Mouse (Mus musculus): ENCODE results near the gene Olfr38. TPM values are rescaled to one million over a fixed set of nuclear protein-coding genes. Genes with fewer than 3 reads are reported as not detected.

Gene Olfr38
- 0.06 TPM in 1 of 2 replicates, not detected in the other for polyA plus RNA-seq (2012; ENCODE audit: low replicate concordance)

DNA sequence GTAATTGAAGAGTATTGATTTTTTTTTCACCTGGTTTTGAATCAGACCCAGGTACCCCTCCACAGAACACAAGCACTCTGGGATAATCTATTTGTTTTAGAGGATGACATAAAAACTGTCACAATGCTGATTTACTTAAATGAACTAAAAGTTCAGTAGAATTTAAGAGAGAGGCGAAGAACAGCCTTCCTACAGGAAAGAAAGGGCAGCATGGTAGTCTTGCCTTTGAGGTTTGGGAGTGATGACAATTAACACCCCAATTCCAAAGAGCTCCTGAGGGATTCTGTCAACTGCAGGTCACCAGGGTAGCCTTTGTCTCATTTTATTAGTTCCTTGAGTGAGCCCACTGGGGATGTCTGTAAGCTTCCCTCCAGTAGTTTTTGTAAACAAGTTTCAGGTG lies at the start of gene Olfr38:
Gene Olfr38 (plus strand): TSS at position 301 of the 400 bp plus-strand sequence.

DNA sequence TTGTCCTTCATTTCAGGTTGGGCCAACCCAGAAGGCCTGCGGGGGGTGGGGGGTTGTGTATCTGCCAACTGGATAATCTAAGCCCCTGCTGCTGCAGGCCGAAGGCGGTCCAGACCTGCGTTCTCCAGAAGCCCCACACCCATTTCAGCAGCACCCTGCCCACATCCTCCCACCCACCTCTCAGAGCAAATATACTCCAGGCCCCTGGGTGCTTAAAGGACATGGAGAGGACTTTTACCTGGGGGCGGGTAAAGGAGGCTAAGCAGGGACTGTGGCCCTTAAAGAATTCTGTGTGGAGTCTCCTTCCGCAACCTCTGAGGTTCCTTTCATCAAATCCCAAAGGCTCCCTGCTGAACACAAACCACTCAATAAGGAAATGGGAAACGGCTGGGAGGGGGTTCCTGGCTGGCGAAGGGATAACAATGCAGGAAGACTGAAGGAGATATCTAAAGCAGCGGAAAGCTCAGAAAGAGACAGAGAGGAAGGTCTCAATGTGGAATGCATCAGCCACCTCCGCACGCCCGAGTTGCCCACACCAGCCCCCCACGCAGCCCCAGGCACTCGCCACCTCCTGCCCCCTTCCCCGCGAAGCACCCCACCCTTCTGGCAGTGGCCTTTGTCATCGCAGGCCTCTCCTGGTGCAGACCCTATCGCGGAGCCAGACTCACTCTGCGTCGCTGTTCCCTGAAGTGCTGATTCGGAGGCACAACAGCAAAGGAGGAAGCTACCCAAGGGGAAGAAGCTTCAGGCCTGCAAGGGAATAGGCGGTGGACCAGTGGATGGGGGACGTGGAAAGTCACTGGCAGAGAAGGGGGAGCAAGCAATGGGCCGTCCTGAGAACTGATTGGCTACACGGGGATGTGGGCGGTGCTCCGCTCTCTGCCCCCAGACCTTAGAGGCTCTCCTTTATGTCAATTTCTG lies 46.7 kb upstream of the Olfr38 start, which contains the start of gene Tcaf1:
Gene Tcaf1 (minus strand): TSS at position 798 of the 921 bp plus-strand sequence.

DNA sequence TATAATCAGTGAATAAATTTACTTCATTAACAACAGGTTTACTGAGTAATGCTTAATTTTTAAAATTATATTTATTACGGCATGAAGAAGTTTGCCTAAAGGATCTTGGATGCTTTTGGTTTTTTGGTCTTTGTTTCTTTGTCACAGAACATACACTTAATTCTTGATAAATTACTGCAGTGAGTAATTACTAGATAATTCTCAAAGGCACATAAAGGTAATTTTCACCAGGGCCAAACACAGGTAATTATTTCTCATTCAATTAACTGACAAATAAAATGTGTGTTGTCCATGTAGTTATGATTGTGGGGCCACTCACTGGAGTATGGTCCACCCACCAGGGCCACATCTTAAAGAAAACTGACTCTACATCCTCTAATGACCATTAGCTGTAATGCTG lies 17.1 kb upstream of the Olfr38 start, which contains the start of gene Olfr453:
Gene Olfr453 (plus strand): TSS at position 301 of the 400 bp plus-strand sequence.

DNA sequence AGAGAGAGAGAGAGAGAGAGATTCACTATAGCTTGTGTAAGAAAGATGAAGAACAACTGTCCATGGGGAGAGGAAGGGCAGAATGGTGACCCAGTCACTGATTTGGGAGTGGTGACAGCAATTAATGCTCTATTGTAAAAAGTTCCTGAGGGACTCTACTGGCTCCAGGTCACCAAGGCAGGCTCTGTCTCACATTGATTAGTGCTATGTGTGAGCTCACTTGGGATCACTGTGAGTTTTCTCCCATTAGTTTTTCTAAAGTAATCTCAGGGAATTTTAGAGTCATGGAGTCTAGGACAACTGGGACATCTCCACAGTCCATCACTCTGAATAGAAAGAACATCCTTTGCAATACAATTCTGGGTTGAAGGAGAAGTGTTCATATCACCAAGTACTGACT lies 28.6 kb downstream of the Olfr38 start, which contains the start of gene Olfr452:
Gene Olfr452 (plus strand): TSS at position 301 of the 400 bp plus-strand sequence.

DNA sequence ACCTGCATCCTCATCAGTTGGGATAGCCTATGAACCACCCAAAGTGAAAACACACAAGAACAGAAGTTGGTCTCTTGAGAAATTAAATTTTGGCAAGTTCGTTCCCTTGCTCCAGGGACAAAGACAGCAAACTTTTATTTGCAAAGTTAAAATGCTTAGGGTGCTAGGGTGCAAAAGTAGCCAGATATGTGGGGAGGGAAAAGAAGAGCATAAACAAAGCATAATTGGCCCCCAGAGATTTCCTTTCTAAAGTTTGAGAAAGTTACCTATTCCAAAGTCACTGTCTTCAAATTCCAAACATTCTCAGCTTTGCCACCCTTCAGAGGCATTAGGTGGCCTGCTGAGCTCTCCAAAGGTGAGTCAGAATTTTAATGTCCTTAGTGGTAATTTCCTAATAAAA lies 55.4 kb downstream of the Olfr38 start, which contains the start of gene Olfr450:
Gene Olfr450 (plus strand): TSS at position 301 of the 400 bp plus-strand sequence.

Other genes with a start within 250 kb of the Olfr38 start
- not detected in 2 replicates for gene Olfr455, start 208.8 kb upstream of the Olfr38 start, polyA plus RNA-seq (2012; ENCODE audit: low replicate concordance)
- not detected in 2 replicates for gene Tcaf3, start 158.7 kb upstream of the Olfr38 start, polyA plus RNA-seq (2012; ENCODE audit: low replicate concordance)
- not detected in 2 replicates for gene Tcaf2, start 111.2 kb upstream of the Olfr38 start, polyA plus RNA-seq (2012; ENCODE audit: low replicate concordance)
- gene Tcaf1, start 46.3 kb upstream of the Olfr38 start, polyA plus RNA-seq (2012; ENCODE audit: low replicate concordance), result 0.11 and 0.17 TPM in 2 replicates
- gene Olfr453, start 17.0 kb upstream of the Olfr38 start, polyA plus RNA-seq (2012; ENCODE audit: low replicate concordance), result not detected in 2 replicates
- gene Olfr452, start 28.7 kb downstream of the Olfr38 start, polyA plus RNA-seq (2012; ENCODE audit: low replicate concordance), result not detected in 2 replicates
- gene Olfr450, start 55.5 kb downstream of the Olfr38 start, polyA plus RNA-seq (2012; ENCODE audit: low replicate concordance), result 0.26 TPM in 1 of 2 replicates, not detected in the other
- gene Olfr449, start 78.0 kb downstream of the Olfr38 start, polyA plus RNA-seq (2012; ENCODE audit: low replicate concordance), result not detected in 2 replicates
- not detected in 2 replicates for gene Olfr448, start 134.0 kb downstream of the Olfr38 start, polyA plus RNA-seq (2012; ENCODE audit: low replicate concordance)
- not detected in 2 replicates for gene Olfr447, start 152.5 kb downstream of the Olfr38 start, polyA plus RNA-seq (2012; ENCODE audit: low replicate concordance)
- not detected in 2 replicates for gene Olfr446, start 165.0 kb downstream of the Olfr38 start, polyA plus RNA-seq (2012; ENCODE audit: low replicate concordance)
- not detected in 2 replicates for gene Olfr444, start 192.7 kb downstream of the Olfr38 start, polyA plus RNA-seq (2012; ENCODE audit: low replicate concordance)